Mouse (Mus musculus): ENCODE results near the gene Zbtb8a.

The Zbtb8a gene

DNA sequence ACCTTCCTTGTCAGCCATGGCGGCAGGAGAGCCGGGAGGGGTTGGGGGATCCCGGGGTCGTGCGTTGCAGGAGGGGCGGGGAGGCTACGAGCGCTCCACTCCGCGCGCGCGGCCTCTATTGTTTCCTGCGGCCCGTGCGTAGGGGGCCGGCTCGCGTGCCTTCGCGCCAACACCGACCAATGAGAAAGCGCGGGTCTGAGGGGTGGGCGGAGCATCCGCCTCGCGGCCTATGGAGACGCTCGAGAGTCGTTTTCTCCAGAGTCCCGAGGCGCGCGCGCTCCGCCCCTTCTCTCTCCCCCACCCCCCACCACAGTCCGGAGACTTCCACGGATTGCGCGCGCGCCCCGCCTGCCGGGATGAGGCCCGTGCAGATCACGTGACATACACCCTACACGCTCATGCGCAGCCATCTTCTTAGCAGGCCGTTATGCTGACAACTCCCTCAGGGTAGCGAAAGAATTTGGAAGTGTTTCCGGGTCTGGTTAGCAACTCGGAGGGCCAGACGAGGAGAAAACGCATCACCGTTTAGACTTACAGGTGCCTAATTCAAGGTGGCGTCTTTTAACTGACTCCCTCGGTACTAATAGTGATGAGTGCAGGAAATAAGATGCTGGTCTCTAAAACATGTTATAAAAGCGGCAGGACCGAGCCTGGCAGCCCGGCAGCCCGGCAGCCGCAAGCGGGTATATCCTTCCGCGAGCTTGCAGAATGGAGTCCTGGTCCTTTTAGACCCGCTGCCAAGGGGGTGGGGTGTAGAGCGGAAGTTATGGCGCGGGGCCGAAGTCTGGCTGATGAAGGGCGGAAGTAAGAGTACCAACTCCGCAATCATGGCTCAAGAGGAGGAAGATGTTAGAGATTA is 42.5 kb downstream of the Zbtb8a start, which contains the start of the genes Rbbp4 and Zbtb8os:
TSS of gene Rbbp4 (minus strand) at position 155 of the 859 bp plus-strand sequence.
TSS of gene Zbtb8os (plus strand) at position 480 of the 859 bp plus-strand sequence.
- DNase-seq (ENCODE audit: low spot score in 2 of 2), result peak; percentile 98 to 99

DNA sequence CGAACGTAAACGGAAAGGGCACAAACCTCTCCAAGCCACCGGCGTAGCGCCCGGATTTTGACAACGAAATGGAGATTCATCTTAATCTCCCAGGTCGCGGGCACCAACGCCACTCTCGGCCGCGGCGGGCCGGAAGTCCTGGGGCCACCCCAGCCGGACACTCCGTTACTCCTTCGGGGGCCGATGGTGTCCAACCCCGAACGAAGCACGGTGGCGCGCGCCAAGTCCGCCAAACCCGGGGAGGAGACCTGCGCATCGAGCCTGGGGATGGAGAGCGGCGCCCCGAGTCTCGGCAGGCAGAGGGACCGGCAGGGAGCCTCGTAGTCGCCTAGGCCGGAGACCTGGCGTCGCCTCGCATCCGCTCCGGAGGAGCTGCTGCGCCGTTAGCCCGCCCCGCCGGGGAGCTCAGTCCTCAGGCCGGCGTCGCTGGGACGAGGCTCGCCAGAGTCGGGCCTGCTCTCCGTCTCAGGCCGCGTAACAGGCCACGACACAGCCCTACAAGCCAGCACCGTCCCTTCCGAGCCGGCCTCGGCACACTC is 43.2 kb downstream of the Zbtb8a start:
- no peak for DNase-seq (ENCODE audit: low spot score in 2 of 2)

DNA sequence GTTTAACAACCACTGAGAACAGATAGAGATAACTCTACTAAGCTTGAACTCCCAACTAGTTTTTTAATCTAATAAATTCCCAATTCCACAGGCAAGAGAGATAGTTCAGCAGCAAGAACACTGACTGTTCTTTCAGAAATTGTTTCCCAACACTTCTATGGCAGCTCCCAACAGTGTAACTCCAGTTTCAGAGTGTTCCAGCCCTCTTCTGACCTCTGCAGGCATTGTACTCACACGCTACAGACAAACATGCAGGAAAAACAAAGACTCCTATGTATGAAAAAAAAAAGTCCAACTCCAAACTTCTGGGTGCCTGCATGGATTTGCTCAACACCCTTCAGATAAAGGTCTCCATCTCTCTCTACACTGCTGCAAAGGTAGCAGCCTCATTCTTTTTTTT is 45.1 kb downstream of the Zbtb8a start:
- no peak for DNase-seq (ENCODE audit: low spot score in 2 of 2)

DNA sequence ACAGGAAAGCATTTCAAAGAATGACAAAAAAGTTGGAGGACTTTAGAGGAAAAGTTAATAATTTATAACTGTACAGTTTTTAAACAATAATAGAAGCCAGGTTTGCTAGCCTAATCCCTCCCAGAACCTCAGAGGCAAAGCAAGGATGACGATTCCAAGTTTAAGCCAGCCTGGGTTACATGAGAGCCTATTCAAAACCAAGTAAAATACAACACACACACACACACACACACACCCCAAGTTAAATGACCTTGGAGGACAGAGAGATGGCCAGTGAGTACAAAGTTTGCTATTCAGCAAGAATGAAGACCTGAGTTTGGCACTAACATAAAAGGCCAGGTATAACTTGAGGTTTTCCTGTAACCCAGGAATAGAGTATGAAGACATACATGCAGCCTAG is 51.7 kb downstream of the Zbtb8a start:
- DNase-seq (ENCODE audit: low spot score in 2 of 2), result no peak

DNA sequence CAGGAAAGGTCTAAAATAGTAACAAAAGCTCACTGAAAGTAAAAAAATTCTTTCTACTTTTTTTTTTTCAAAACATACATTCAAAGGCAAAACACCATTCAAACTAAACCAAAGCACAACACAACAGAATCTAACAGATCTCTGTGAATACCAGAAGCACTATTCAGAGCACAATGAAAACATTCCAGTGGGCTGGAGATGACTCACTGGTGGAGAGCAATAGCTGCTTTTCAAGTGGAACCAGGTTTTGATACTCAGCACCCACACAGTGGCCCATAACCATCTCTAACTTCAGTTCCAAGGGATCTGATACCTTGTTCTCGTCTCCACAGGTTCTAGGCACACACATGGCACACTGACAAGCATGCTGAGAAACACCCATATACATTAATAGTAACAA is 53.2 kb downstream of the Zbtb8a start:
- DNase-seq (ENCODE audit: low spot score in 2 of 2), result no peak

DNA sequence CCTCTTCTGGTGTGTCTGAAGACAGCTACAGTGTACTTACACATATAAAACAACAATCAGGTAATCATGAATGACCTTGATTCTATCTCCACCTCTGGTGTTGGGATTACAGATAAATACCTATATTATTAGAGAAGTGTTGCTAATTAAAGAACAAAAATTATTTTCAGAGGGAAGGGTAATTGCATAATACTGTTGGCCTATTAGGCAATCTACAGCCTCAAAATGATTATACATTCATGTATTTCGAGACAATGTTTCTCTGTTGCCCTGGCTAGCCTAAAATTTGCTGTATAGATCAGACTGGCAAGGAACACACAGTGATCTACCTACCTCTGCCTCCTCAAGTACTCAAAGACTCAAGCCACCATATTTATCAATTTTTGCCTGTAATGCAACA is 54.4 kb downstream of the Zbtb8a start:
- DNase-seq (ENCODE audit: low spot score in 2 of 2), result no peak

DNA sequence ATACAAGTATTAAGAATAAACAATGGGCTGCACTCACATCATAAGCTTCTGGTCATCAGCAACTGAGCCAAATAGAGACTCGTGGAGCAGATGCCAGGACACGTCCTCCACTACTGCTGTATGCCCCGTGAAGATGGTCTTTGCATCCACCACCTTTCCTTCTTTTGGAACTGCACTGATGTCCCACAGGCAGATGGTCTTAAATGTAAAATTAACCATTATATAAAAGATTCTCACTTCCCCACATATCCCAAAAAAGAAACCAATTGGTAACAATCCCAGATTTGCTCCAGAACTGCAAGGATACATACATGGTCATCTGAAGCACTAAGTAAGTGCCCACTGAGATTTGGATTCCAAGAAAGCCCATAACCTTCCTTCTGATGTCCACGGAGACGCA is 55.9 kb downstream of the Zbtb8a start:
- no peak for DNase-seq (ENCODE audit: low spot score in 2 of 2)

DNA sequence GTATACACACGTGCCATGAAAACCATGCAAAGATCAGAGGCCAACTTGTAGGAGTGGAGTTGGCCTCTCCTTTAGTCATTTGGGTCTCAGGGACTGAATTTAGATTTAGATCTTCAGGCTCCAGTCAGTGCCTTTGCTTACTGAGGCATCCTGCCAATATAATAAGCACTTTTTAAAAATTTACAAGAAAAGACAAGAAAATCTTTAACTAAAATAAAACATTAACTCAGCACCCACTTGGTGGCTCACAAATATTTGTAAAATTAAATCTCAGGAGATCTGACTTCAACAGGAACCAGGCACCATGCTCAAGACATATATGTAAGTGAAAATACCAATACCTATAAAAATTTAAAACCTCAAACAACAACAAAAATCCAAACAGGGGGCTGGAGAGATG is 57.0 kb downstream of the Zbtb8a start:
- no peak for DNase-seq (ENCODE audit: low spot score in 2 of 2)

DNA sequence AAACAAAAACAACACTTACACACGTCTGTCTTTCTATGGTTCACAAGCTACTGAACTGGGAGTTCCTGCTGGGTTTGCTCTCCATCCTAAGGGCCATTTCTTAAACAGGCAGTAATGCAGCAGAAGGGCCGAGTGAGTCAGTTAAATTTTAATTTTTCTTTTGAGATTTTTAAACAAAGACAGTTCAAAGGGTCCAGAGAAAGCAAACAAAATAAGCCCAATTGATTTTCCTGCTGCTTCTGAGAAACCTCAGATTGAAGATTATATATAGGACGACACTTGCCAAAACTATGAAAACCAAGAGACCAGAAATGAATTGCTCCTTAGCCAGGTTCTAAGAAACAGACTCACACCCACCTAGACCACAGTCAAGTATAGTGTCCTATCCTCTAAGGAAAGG is 64.0 kb downstream of the Zbtb8a start:
- DNase-seq (ENCODE audit: low spot score in 2 of 2), result no peak

DNA sequence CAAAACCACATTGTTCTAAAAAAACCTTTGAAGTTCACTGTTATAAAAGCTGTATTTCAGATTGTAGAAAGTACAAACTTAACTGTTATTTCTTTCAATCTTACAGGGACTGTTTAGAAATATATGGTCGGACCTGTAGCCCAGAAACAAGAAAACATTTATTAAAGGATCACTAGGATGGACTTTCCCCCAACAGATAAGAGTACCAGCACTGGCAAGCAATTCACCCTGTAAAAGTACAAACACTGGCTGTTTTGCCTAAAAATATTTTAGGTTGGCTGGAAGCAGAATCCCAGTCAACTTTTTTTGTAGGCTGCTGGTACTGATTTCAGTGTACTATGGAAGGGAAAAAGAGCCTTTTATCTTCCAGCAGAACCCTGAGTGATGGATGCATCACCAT is 70.0 kb downstream of the Zbtb8a start:
- no peak for DNase-seq (ENCODE audit: low spot score in 2 of 2)

DNA sequence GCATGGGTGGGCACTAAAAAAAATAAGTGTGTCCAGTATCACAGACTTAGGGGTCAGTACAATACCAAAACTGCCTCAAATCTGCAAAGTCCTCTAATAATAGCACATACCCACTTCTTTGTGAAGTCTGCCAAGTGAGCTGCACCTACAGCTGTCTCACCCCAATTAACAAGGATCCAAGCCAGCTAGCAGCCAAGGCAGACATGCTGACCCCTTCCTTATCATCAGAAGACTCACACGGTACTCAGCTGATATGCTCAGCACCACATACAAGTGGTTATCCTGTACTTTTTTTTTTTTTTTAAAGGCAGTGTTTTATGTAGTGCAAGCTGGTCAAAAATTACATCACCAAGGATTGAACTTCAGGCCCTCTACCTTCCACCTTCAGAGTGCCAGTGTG is 73.6 kb downstream of the Zbtb8a start:
- DNase-seq (ENCODE audit: low spot score in 2 of 2), result no peak

DNA sequence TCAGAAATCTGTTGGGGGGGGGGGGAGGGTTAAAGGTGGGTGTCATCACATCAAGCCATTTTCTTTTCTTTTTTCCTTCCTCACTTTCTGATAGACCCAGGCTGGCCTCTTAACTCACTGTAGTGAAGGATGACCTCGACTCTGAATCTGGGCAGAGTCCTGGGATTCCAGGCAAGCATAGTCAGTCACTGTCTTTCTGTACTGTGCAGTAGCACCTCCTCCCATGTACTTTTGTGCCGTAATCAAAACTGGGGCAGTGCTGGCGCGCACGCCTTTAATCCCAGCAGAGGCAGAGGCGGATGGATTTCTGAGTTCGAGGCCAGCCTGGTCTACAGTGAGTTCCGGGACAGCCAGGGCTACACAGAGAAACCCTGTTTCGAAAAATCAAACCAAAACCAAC is 74.1 kb downstream of the Zbtb8a start:
- DNase-seq (ENCODE audit: low spot score in 2 of 2), result no peak

Measured in thymus, postnatal 10 days (tissue).